Mouse (Mus musculus) kidney, adult 2 months (tissue): Measurements from ENCODE around the gene Tmem204. TPM values are rescaled to one million over a fixed set of nuclear protein-coding genes. Genes with fewer than 3 reads are reported as not detected.

ENCODE experiments used
- DNase-seq: peaks from one replicate; pipeline ENCODE4 v3.0.0; 2021
- H3K27ac ChIP-seq: fragments of 200-500 bp; 2 replicates; pipeline ENCODE4 v1.5.1; 2012; ENCODE audit warnings: low read depth, low read length, control low read depth, inconsistent platforms; ENCODE audit not compliant: insufficient read depth
- H3K27me3 ChIP-seq: fragments of 200-500 bp; replicated peaks from 2 replicates; pipeline ENCODE4 v1.6.1; 2012; ENCODE audit warnings: mild to moderate bottlenecking, moderate library complexity, low read length, inconsistent platforms; ENCODE audit not compliant: control insufficient read depth, insufficient read depth
- H3K36me3 ChIP-seq: fragments of 200-500 bp; 2 replicates; pipeline ENCODE4 v1.6.1; 2012; ENCODE audit warnings: mild to moderate bottlenecking, moderate library complexity, low read length, inconsistent platforms; ENCODE audit not compliant: control insufficient read depth, insufficient read depth
- H3K4me1 ChIP-seq: fragments of 200-500 bp; 2 replicates; pipeline ENCODE4 v1.6.1; 2011; ENCODE audit warnings: low read length; ENCODE audit not compliant: control insufficient read depth, insufficient read depth
- H3K4me3 ChIP-seq: fragments of 200-500 bp; 2 replicates; pipeline ENCODE4 v1.5.1; 2011; ENCODE audit warnings: mild to moderate bottlenecking, low read depth, low read length, control low read depth; ENCODE audit not compliant: insufficient read depth
- CTCF ChIP-seq: fragments of 200-500 bp; conservative IDR thresholded peaks from 2 replicates; pipeline ENCODE4 v1.5.1; 2011; ENCODE audit warnings: low read depth, mild to moderate bottlenecking, control low read depth, low read length, moderate library complexity, mixed read lengths; ENCODE audit not compliant: insufficient read depth, insufficient read length
- POLR2A ChIP-seq: fragments of 200-500 bp; IDR thresholded peaks from one replicate; pipeline ENCODE4 v1.6.1; 2011; ENCODE audit warnings: low read depth, low read length, control low read depth
- WGBS: fragments of 180-500 bp; shearing (Covaris S2); methylation state at CpG from one replicate; pipeline ENCODE4 v1.1.7; 2018; 5-methylcytosine and 5-hydroxymethylcytosine counted together
- polyA plus RNA-seq: library from polyadenylated mRNA; depleted of rRNA; stranded (reverse); fragments of >200 nt; gene quantifications from 2 replicates; pipeline ENCODE4 v1.2.3, GENCODE M21; 2012

The Tmem204 gene
- polyA plus RNA-seq, 1 experiment = 93.4 TPM

DNA sequence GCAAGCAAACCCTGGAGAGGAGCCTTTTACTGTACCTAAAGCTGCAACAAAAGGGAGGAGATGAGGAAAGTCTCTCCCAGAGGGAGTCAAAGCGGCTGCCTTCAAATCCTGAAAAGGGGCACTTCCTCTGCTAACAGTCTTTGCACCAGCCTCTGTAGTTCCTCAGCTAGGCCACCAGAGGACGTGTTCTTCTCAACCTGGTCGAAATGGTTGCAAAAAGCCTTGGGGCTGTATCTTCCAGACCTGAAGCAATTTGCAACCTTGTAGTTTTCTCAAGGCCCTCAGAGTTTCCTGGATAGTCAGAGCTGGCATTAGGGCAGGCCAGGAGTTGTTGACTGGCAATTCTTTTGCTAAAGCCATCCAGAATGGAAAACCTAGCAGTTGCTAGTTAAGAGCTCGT lies 33.9 kb upstream of the Tmem204 start:
- DNase-seq = no peak
- no peaks in the 10 kb centered on the region; the same call in 1 of the 2 replicates for H3K4me1 ChIP-seq
- no peak for TF ChIP-seq POLR2A
- TF ChIP-seq CTCF = peak; percentile 47
- WGBS = 45% methylated on average over 4 of the region's 4 CpGs
- no peaks in the 10 kb centered on the region for H3K27me3 ChIP-seq
- no peak overlapping the region for H3K27ac ChIP-seq
- H3K4me3 ChIP-seq = no peak overlapping the region
- H3K36me3 ChIP-seq = no peaks in the 10 kb centered on the region

DNA sequence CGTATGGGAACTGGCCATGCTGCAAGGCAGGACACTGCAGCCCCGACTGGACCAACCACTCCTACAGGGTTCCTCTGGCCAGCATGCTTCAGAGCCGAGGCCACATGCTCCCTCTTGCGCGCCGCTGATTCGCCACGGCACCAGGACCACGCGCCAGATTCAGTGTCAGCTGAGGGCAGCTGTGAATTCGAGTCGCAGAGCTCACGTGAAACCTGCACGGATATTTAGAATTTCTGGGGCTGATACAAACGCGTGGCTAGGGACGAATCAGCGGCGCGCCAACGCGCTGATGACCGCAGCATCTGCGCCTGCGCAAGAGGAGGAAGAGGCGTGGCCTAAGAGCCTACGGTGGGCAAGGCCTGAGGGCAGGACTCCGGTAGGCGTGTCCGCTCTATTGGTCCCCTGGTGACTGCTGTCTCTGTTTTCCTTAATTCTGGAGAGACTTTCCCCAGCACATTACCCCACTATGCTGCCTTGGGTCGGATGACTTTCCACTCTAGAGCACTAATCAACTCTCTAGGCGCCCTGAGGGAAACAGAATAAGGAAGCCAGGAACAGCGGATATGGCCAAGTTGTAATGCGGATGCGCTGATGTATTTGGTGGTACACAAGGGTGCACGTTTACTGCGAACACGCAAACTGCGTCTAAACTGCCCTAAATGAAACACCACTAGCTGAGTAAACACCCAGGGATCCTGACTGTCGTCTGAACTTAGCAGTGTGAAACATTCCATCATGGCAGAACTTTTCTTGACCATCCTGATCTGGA lies 32.5 kb upstream of the Tmem204 start, which contains the start of gene Telo2:
TSS of gene Telo2 (minus strand) at position 304 of the 769 bp plus-strand sequence.
- peak within 1 kb of the TSS; percentile 54 for H3K4me3 ChIP-seq
- peak; percentile 95 for DNase-seq
- no peaks in the 10 kb centered on the region for H3K36me3 ChIP-seq
- 4% methylated on average over 40 of the region's 40 CpGs for WGBS
- peak within 1 kb of the TSS; percentile 91 for H3K27ac ChIP-seq
- no peaks in the 10 kb centered on the region; the same call in 1 of the 2 replicates for H3K4me1 ChIP-seq
- H3K27me3 ChIP-seq = no peaks in the 10 kb centered on the region
- no peak for TF ChIP-seq CTCF
- TF ChIP-seq POLR2A = no peak

DNA sequence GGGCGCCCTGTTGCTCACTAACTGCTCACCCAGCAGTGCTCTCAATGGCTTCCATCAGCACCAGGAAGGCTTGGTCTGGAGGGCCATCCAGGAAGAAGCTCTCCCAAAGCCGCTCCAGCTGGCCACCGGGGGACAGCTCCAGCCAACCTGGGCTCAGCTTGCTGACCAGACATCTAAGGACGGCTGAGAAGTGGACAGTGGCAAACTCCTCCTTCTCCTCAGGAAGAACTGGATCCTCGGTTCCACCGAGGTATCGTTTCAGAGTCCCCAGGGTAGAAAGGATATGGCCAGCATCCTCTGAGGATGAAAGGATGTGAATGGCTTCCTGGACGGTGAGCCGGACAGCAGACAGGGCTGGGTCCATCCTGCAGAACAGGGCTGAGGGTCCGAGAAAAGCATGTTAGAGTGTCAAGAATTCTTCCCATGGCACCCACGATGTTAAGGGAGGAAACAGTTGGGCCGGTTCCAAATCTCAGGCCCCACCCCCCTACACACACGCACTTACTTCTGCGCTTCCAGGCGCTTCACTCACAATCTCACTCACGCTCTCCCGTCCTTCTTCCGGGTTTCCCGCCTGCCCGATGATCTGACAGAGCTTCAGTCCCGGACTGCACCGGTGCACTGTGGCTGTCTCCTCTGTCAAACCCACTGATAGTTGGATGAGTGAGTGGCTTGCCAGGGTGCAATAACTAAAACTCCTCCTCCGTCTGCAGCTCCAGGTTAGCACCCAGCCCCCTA lies 31.7 kb upstream of the Tmem204 start:
- peak overlapping the region; percentile 91 for H3K27ac ChIP-seq
- H3K4me3 ChIP-seq = peak overlapping the region; percentile 54
- H3K27me3 ChIP-seq = no peaks in the 10 kb centered on the region
- no peak for TF ChIP-seq POLR2A
- no peak for TF ChIP-seq CTCF
- H3K4me1 ChIP-seq = no peaks in the 10 kb centered on the region; the same call in 1 of the 2 replicates
- H3K36me3 ChIP-seq = no peaks in the 10 kb centered on the region
- WGBS = 6% methylated on average over 23 of the region's 23 CpGs
- no peak for DNase-seq

DNA sequence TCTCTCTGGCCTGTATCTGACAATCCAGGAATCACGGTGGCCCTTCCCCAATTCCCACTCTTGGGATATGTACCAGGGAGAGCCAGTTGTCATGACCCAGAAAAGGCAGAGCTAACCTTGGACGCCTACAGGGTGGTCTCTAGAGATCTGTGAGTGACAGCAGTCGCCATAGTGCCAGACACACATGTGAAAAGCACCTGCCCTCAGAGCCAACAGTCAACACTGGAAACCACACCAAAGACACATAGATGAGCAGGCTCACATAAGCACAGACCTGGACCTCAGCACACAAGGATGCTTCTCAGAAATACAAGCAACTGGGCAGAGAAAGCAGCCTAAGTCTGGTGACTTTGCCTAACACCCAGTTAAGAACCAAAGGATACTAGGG lies 29.0 kb upstream of the Tmem204 start:
- WGBS = 55% methylated on average over 3 of the region's 3 CpGs
- no peak overlapping the region for H3K4me3 ChIP-seq
- no peaks in the 10 kb centered on the region; the same call in 1 of the 2 replicates for H3K4me1 ChIP-seq
- no peaks in the 10 kb centered on the region for H3K36me3 ChIP-seq
- no peaks in the 10 kb centered on the region for H3K27me3 ChIP-seq
- H3K27ac ChIP-seq = peak overlapping the region; percentile 36
- no peak for DNase-seq
- no peak for TF ChIP-seq POLR2A
- no peak for TF ChIP-seq CTCF

DNA sequence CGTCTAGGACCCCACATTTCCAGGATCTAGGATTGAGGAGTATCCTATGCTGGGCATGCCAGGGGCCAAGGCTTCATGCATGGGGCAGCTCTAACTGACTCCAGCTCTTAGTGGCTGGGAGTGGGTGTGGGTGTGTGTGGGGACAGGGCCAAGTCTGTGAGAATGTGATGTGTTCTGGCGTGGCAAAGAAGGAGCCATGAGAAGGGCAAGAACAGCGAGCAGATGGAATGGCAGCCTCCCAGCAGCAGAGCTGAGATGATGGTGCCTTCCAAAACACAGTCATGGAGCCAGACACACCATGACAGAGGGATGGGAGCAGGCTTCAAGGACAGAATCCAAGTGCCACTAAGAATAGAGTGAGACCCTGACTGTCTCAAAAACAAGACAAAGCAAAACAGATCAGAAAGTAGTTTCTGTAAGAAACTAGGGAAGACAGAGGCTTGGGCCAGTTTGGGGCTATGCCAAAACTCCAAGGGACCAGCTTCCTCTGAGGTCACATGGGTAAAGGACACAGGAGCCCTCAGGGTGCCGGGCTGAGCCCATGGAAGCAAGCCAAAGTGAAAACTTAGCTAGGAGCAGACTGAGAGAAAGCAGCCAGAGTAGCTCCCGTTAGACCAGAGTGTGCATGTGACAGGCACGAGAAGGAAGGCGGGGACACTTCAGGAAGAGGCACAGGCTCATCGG lies 28.5 kb upstream of the Tmem204 start:
- H3K27ac ChIP-seq = peak overlapping the region; percentile 36
- TF ChIP-seq CTCF (no peak), POLR2A (no peak)

DNA sequence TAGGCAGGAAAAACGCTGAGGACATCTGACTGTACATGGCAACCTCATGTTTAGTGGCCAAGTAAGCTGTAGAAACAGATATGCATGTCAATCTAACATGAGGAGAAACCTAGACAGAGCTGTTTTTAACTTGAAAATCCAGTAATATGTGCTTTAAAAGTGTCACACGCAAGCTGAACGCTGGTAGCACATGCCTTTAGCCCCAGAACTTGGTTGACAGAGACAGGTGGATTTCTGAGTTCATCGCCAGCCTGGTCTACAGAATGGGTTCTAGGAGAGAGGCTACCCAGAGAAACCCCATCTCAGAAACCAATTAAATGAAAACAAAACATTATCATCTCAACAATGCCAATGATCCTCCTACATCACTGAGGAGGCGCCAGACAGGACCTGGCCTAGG lies 27.8 kb upstream of the Tmem204 start:
- Histone ChIP-seq H3K4me3 (no peak overlapping the region), H3K4me1 (no peaks in the 10 kb centered on the region; the same call in 1 of the 2 replicates), H3K27ac (no peak overlapping the region), H3K27me3 (no peaks in the 10 kb centered on the region), H3K36me3 (no peaks in the 10 kb centered on the region)
- 96% methylated on average over 5 of the region's 5 CpGs for WGBS
- DNase-seq = no peak
- TF ChIP-seq POLR2A (no peak), CTCF (no peak)

More for the DNA sequence above, 28.5 kb upstream of the Tmem204 start:
- no peak overlapping the region for H3K4me3 ChIP-seq
- WGBS = 39% methylated on average over 8 of the region's 8 CpGs
- no peaks in the 10 kb centered on the region for H3K36me3 ChIP-seq
- H3K4me1 ChIP-seq = no peaks in the 10 kb centered on the region; the same call in 1 of the 2 replicates
- H3K27me3 ChIP-seq = no peaks in the 10 kb centered on the region
- peak; percentile 88 for DNase-seq
